In the genomic region with DNA sequence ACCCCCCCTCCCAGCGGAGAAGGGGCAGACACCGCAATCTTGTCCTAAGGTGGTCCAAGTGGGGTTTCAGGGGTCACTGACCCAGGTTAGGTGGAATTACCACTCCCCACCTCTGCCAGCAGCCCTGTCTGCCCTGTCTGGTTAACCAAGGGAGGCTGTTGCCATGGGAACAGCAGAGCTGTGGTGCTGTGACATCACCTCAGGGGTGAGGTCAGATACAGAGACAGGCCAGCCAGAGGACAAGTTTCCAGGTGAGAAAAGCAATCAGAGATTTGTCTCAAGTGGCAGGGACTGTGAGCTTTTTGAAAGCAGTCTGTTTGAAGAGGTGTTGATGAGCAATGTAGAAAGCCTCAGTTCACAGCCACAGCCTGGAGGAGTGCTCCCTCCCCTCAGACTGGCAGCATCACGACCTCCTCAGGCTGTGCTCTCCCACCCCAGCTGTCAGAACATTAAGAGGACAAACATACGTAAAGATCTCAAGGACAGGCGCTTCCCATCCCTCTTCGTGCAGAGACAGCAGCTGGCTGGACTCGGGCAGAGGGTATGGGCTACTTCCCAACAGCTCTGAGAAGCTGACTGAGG, we compare ENCODE assay signal across 10 mouse cellular contexts. TPM values are rescaled to one million over a fixed set of nuclear protein-coding genes. Genes with fewer than 3 reads are reported as not detected.
DNase-seq lines count a peak whose midpoint lies in the region; ATAC-seq and TF ChIP-seq lines count a peak whose summit lies in the region.
"Had no signal": no experiment of that assay in that cellular context is flagged by ENCODE, and none has a peak within 500 bp of the region (broad histone marks: within the 10 kb centered on the region; RNA-seq: fewer than 3 reads in every experiment).

A gene (minus strand): TSS at position 101 of the 582 bp plus-strand sequence.

- H3K4me3 ChIP-seq in thymus, adult 2 months (ENCODE audit: control insufficient read depth, insufficient read depth, low read length), result no peak within 1 kb of the TSS
- H3K4me3 ChIP-seq in forebrain, embryonic 12.5 days (replicated peaks), result no peak within 1 kb of the TSS
- H3K4me3 ChIP-seq in limb, embryonic 12.5 days (replicated peaks), result no peak within 1 kb of the TSS
- H3K4me3 ChIP-seq: heart, embryonic 13.5 days had no signal

- H3K4me2 ChIP-seq in forebrain, embryonic 12.5 days, result 0 out of 2 replicates have a peak within 1 kb of the TSS, but pooled peaks have one; percentile 9
- H3K4me2 ChIP-seq in limb, embryonic 12.5 days, result no peak within 1 kb of the TSS
- H3K4me2 ChIP-seq: heart, embryonic 13.5 days had no signal

- DNase-seq in thymus, postnatal 0 days (ENCODE audit: low spot score), result peak; percentile 33
- no peak for DNase-seq in thymus, adult 2 months
- DNase-seq in retina, embryonic 14.5 days (ENCODE audit: low spot score), result peak; percentile 56
- DNase-seq in layer of hippocampus, adult 11-12 months (ENCODE audit: low spot score), result no peak
- no peak for DNase-seq in ovary, postnatal 36 days (ENCODE audit: low spot score)
- no peak for DNase-seq in heart, adult 8-10 months (ENCODE audit: low spot score)
- DNase-seq: right cerebral cortex, postnatal 4 days had no signal

- H3K27ac ChIP-seq in thymus, adult 2 months (ENCODE audit: control insufficient read depth, insufficient read depth, low read length), result no peak within 1 kb of the TSS
- peak within 1 kb of the TSS; percentile 59 for H3K27ac ChIP-seq in forebrain, embryonic 12.5 days
- H3K27ac ChIP-seq in limb, embryonic 12.5 days, result no peak within 1 kb of the TSS; the same call in 1 of the 2 replicates
- H3K27ac ChIP-seq: heart, embryonic 13.5 days had no signal

- no peak within 1 kb of the TSS for H3K9ac ChIP-seq in forebrain, embryonic 12.5 days
- H3K9ac ChIP-seq in limb, embryonic 12.5 days (replicated peaks), result peak within 1 kb of the TSS; percentile 18; the same call in 1 of the 2 replicates
- H3K9ac ChIP-seq: heart, embryonic 13.5 days had no signal

- H3K36me3 ChIP-seq in thymus, adult 2 months (ENCODE audit: control insufficient read depth, insufficient read depth, low read length), result no peaks in the 10 kb centered on the region
- no peaks in the 10 kb centered on the region for H3K36me3 ChIP-seq in forebrain, embryonic 12.5 days (replicated peaks)
- peaks cover 26% of the 10 kb centered on the region; the same call in 1 of the 2 replicates for H3K36me3 ChIP-seq in limb, embryonic 12.5 days

- no peaks in the 10 kb centered on the region for H3K9me3 ChIP-seq in forebrain, embryonic 12.5 days
- no peaks in the 10 kb centered on the region for H3K9me3 ChIP-seq in limb, embryonic 12.5 days
- H3K9me3 ChIP-seq: heart, embryonic 13.5 days had no signal

- peak; percentile 61 for ATAC-seq in forebrain, embryonic 12.5 days (ENCODE audit: low FRiP score)
- ATAC-seq in limb, embryonic 12.5 days (ENCODE audit: insufficient number of reproducible peaks, insufficient read depth, low FRiP score, low TSS enrichment, low read depth), result no peak

- no peak for TF ChIP-seq CTCF in thymus, adult 2 months (IDR thresholded peaks at IDR 0.05; ENCODE audit: borderline replicate concordance, control insufficient read depth, extremely low read depth, insufficient read depth, low read length, poor library complexity)

- H3K27me3 ChIP-seq in thymus, adult 2 months (ENCODE audit: control insufficient read depth, insufficient read depth, low read length), result no peaks in the 10 kb centered on the region
- H3K27me3 ChIP-seq in forebrain, embryonic 12.5 days, result no peaks in the 10 kb centered on the region
- no peaks in the 10 kb centered on the region for H3K27me3 ChIP-seq in limb, embryonic 12.5 days
- H3K27me3 ChIP-seq: heart, embryonic 13.5 days had no signal

- WGBS in thymus, adult 2 months, result 85% methylated on average over 7 of the region's 7 CpGs
- WGBS in forebrain, embryonic 12.5 days, result 37% methylated on average over 7 of the region's 7 CpGs
- 29% methylated on average over 7 of the region's 7 CpGs for WGBS in limb, embryonic 12.5 days

- no peak for TF ChIP-seq POLR2A in thymus, adult 2 months (IDR thresholded peaks at IDR 0.05; ENCODE audit: control insufficient read depth, extremely low read depth, insufficient read depth, low read length, poor library complexity)

- peaks cover 57% of the 10 kb centered on the region for H3K4me1 ChIP-seq in thymus, adult 2 months (replicated peaks; ENCODE audit: control insufficient read depth, insufficient read depth, low read length)
- peaks cover 36% of the 10 kb centered on the region for H3K4me1 ChIP-seq in forebrain, embryonic 12.5 days
- H3K4me1 ChIP-seq in limb, embryonic 12.5 days (replicated peaks), result peaks cover 36% of the 10 kb centered on the region

RNA-seq across cellular contexts. Expression of the gene that starts here (rescaled TPM):
- 0.21 and 0.30 TPM in 2 replicates for polyA plus RNA-seq in thymus, postnatal 0 days (2015; fragmentation: Nextera tagmentation; extraction: Ambion mirVana)
- polyA plus RNA-seq in thymus, adult 2 months (2012; rRNA removed), result 0.26 and 0.32 TPM in 2 replicates
- 0.32 and 0.41 TPM in 2 replicates for polyA plus RNA-seq in forebrain, embryonic 12.5 days (2016; fragmentation: Nextera tagmentation; extraction: Ambion mirVana)
- 0.59 and 0.60 TPM in 2 replicates for polyA plus RNA-seq in limb, embryonic 12.5 days (2016; fragmentation: Nextera tagmentation; extraction: Ambion mirVana)
- 1 to 10 TPM in 1 of 4 experiments, under 1 TPM in 3; 0.82 to 1.0 (median 0.88) TPM for total RNA-seq in heart, adult 8-10 months (2022)

Comparison
In these comparisons a context has a peak if more than half of its experiments do, and no peak if none do; other contexts are left out.
1. Peak in DNase-seq in thymus, postnatal 0 days; RNA of the gene not detected or under 1 TPM.
2. Peak in ATAC-seq, H3K27ac ChIP-seq and H3K4me2 ChIP-seq in forebrain, embryonic 12.5 days; RNA of the gene not detected or under 1 TPM.